Mouse (Mus musculus) cerebellum, adult (tissue): ENCODE measurements around the gene Cltc.
"Not testable (repeated sequence)": the region's sequence is repeated elsewhere in the genome, so short reads cannot be mapped to it uniquely, and the experiment has no call there.

Source experiments
- ATAC-seq: cut with Nextera tagmentation; 2 replicates; pipeline ENCODE4 v1.9.2; 2017; ENCODE audit warnings: mild to moderate bottlenecking, moderate library complexity, mixed read lengths; ENCODE audit not compliant: insufficient number of reproducible peaks, low FRiP score, low TSS enrichment

The Cltc gene

GRCm38 (mm10) chr11:86739470-86739869 is 17.9 kb downstream of the Cltc start:
- no peak for ATAC-seq

- ATAC-seq, result no peak
Observed at GRCm38 (mm10) chr11:86738956-86739355, 18.4 kb downstream of the Cltc start.

- ATAC-seq, result not testable (repeated sequence)
Observed at GRCm38 (mm10) chr11:86738308-86738707, 19.1 kb downstream of the Cltc start.

- no peak for ATAC-seq
Observed at GRCm38 (mm10) chr11:86737301-86738000, 19.9 kb downstream of the Cltc start.

GRCm38 (mm10) chr11:86734993-86735392 is 22.4 kb downstream of the Cltc start:
- no peak for ATAC-seq

GRCm38 (mm10) chr11:86734241-86734939 is 23.0 kb downstream of the Cltc start:
- ATAC-seq, result no peak

GRCm38 (mm10) chr11:86731443-86731842 is 25.9 kb downstream of the Cltc start:
- ATAC-seq, result no peak

- no peak for ATAC-seq
Observed at GRCm38 (mm10) chr11:86725607-86726006, 31.8 kb downstream of the Cltc start.

GRCm38 (mm10) chr11:86724982-86725381 is 32.4 kb downstream of the Cltc start:
- no peak for ATAC-seq

GRCm38 (mm10) chr11:86724004-86724403 is 33.4 kb downstream of the Cltc start:
- no peak for ATAC-seq

GRCm38 (mm10) chr11:86719390-86719789 is 38.0 kb downstream of the Cltc start:
- ATAC-seq, result no peak

GRCm38 (mm10) chr11:86718369-86718768 is 39.0 kb downstream of the Cltc start:
- ATAC-seq, result no peak

GRCm38 (mm10) chr11:86717306-86718065 is 39.9 kb downstream of the Cltc start:
- no peak for ATAC-seq

GRCm38 (mm10) chr11:86714606-86715005 is 42.8 kb downstream of the Cltc start:
- no peak for ATAC-seq

GRCm38 (mm10) chr11:86701151-86701550 is 56.2 kb downstream of the Cltc start:
- ATAC-seq, result no peak

- ATAC-seq, result no peak
Observed at GRCm38 (mm10) chr11:86695461-86695860, 61.9 kb downstream of the Cltc start.

GRCm38 (mm10) chr11:86692546-86692945 is 64.8 kb downstream of the Cltc start:
- ATAC-seq, result no peak

- ATAC-seq, result no peak
Observed at GRCm38 (mm10) chr11:86691956-86692355, 65.4 kb downstream of the Cltc start.

- ATAC-seq, result no peak
Observed at GRCm38 (mm10) chr11:86691482-86691881, 65.9 kb downstream of the Cltc start.

- no peak for ATAC-seq
Observed at GRCm38 (mm10) chr11:86690383-86690782, 67.0 kb downstream of the Cltc start.

GRCm38 (mm10) chr11:86685366-86685765 is 72.0 kb downstream of the Cltc start:
- ATAC-seq, result no peak
